Mouse (Mus musculus) forebrain, embryonic 10.5 days (tissue): ENCODE measurements around the gene Aif1. TPM values are rescaled to one million over a fixed set of nuclear protein-coding genes. Genes with fewer than 3 reads are reported as not detected.
A peak's percentile ranks its signal among the peaks of the same experiment; 100 is the strongest.

Experiments
- DNase-seq: peaks from one replicate; pipeline ENCODE4 v3.0.0-alpha.2; 2017; ENCODE audit warnings: low spot score; ENCODE audit errors: extremely low spot score
- H3K27ac ChIP-seq: fragments of 300-500 bp; sonication (generic); 2 replicates; pipeline ENCODE4 v1.5.1; 2016; ENCODE audit warnings: mild to moderate bottlenecking
- H3K27me3 ChIP-seq: fragments of 300-500 bp; sonication (generic); 2 replicates; pipeline ENCODE4 v1.6.1; 2016; ENCODE audit warnings: mild to moderate bottlenecking; ENCODE audit not compliant: poor library complexity, severe bottlenecking
- H3K36me3 ChIP-seq: fragments of 300-500 bp; sonication (generic); replicated peaks from 2 replicates; pipeline ENCODE4 v1.6.1; 2016; ENCODE audit warnings: mild to moderate bottlenecking, moderate library complexity
- H3K4me1 ChIP-seq: fragments of 300-500 bp; sonication (generic); 2 replicates; pipeline ENCODE4 v1.6.1; 2016
- H3K4me3 ChIP-seq: fragments of 300-500 bp; sonication (generic); 2 replicates; pipeline ENCODE4 v1.5.1; 2016; ENCODE audit warnings: mild to moderate bottlenecking, moderate library complexity
- H3K9me3 ChIP-seq: fragments of 300-500 bp; sonication (generic); 2 replicates; pipeline ENCODE4 v1.6.1; 2016; ENCODE audit warnings: mild to moderate bottlenecking, moderate library complexity
- WGBS: fragments of 180-500 bp; shearing (Covaris S2); methylation state at CpG from one replicate; pipeline ENCODE4 v1.1.7; 2016; 5-methylcytosine and 5-hydroxymethylcytosine counted together
- polyA plus RNA-seq: library from polyadenylated mRNA; unstranded; fragments of >200 nt; fragmentation: Nextera tagmentation; extraction: Ambion mirVana; gene quantifications from 2 replicates; pipeline ENCODE4 v1.2.1, GENCODE M21; 2016

The Aif1 gene
- polyA plus RNA-seq, 1 experiment from 2014 or later = 3.9 TPM

GRCm38 (mm10) chr17:35146139-35146538, 29.7 kb downstream of the Aif1 start:
- Histone ChIP-seq H3K27ac (no peak overlapping the region), H3K4me3 (no peak overlapping the region; the same call in 1 of the 2 replicates), H3K36me3 (peaks cover 99% of the 10 kb centered on the region), H3K27me3 (no peaks in the 10 kb centered on the region), H3K4me1 (no peaks in the 10 kb centered on the region), H3K9me3 (peaks cover 4% of the 10 kb centered on the region; the same call in 1 of the 2 replicates)
- no peak for DNase-seq
- WGBS = 92% methylated on average over 5 of the region's 5 CpGs

- Histone ChIP-seq H3K4me3 (0 out of 2 replicates have a peak overlapping the region, but pooled peaks have one; percentile 7), H3K9me3 (peaks cover 4% of the 10 kb centered on the region; the same call in 1 of the 2 replicates), H3K27me3 (no peaks in the 10 kb centered on the region), H3K4me1 (peaks cover 6% of the 10 kb centered on the region), H3K36me3 (peaks cover 98% of the 10 kb centered on the region), H3K27ac (no peak overlapping the region)
- no peak for DNase-seq
- 92% methylated on average over 6 of the region's 6 CpGs for WGBS
These were observed 33.9 kb downstream of the Aif1 start for GRCm38 (mm10) chr17:35141971-35142370.

GRCm38 (mm10) chr17:35140490-35140996, 35.3 kb downstream of the Aif1 start:
- Histone ChIP-seq H3K27me3 (no peaks in the 10 kb centered on the region), H3K36me3 (peaks cover 83% of the 10 kb centered on the region), H3K4me3 (peak overlapping the region; percentile 0; the same call in 1 of the 2 replicates), H3K9me3 (peaks cover 4% of the 10 kb centered on the region; the same call in 1 of the 2 replicates), H3K27ac (no peak overlapping the region), H3K4me1 (peaks cover 17% of the 10 kb centered on the region)
- DNase-seq = no peak
- 86% methylated on average over 16 of the region's 16 CpGs for WGBS

GRCm38 (mm10) chr17:35139269-35139668, 36.6 kb downstream of the Aif1 start:
- Histone ChIP-seq H3K4me1 (peaks cover 17% of the 10 kb centered on the region), H3K4me3 (no peak overlapping the region), H3K36me3 (peaks cover 71% of the 10 kb centered on the region), H3K27me3 (no peaks in the 10 kb centered on the region), H3K9me3 (peaks cover 4% of the 10 kb centered on the region; the same call in 1 of the 2 replicates), H3K27ac (no peak overlapping the region)
- WGBS = 93% methylated on average over 3 of the region's 3 CpGs
- DNase-seq = no peak

GRCm38 (mm10) chr17:35135591-35136320, 40.1 kb downstream of the Aif1 start:
- under 1% methylated on average over 43 of the region's 43 CpGs for WGBS
- H3K27me3 ChIP-seq = no peaks in the 10 kb centered on the region
- no peaks in the 10 kb centered on the region for H3K9me3 ChIP-seq
- peaks cover 38% of the 10 kb centered on the region for H3K36me3 ChIP-seq
- DNase-seq = no peak
- peak overlapping the region; percentile 76 for H3K4me3 ChIP-seq
- peak overlapping the region; percentile 98 for H3K27ac ChIP-seq
- peaks cover 17% of the 10 kb centered on the region for H3K4me1 ChIP-seq

GRCm38 (mm10) chr17:35134801-35135590, 40.9 kb downstream of the Aif1 start, which contains the start of gene Bag6:
TSS of gene Bag6 (plus strand) at chr17:35135178.
- Histone ChIP-seq H3K27ac (peak within 1 kb of the TSS; percentile 98), H3K4me3 (peak within 1 kb of the TSS; percentile 76), H3K4me1 (peaks cover 17% of the 10 kb centered on the region), H3K27me3 (no peaks in the 10 kb centered on the region), H3K9me3 (no peaks in the 10 kb centered on the region), H3K36me3 (peaks cover 31% of the 10 kb centered on the region)
- peak; percentile 94 for DNase-seq
- under 1% methylated on average over 66 of the region's 66 CpGs for WGBS

GRCm38 (mm10) chr17:35133517-35133916, 42.4 kb downstream of the Aif1 start:
- peaks cover 22% of the 10 kb centered on the region for H3K4me1 ChIP-seq
- WGBS = 96% methylated on average over 7 of the region's 7 CpGs
- no peaks in the 10 kb centered on the region for H3K9me3 ChIP-seq
- no peak for DNase-seq
- no peak overlapping the region for H3K27ac ChIP-seq
- H3K27me3 ChIP-seq = no peaks in the 10 kb centered on the region
- H3K36me3 ChIP-seq = peaks cover 23% of the 10 kb centered on the region
- no peak overlapping the region; the same call in 1 of the 2 replicates for H3K4me3 ChIP-seq

GRCm38 (mm10) chr17:35132174-35132560, 43.7 kb downstream of the Aif1 start:
- H3K4me3 ChIP-seq = no peak overlapping the region
- H3K27me3 ChIP-seq = no peaks in the 10 kb centered on the region
- no peak for DNase-seq
- WGBS = 80% methylated on average over 3 of the region's 3 CpGs
- no peak overlapping the region for H3K27ac ChIP-seq
- peaks cover 20% of the 10 kb centered on the region for H3K36me3 ChIP-seq
- peaks cover 26% of the 10 kb centered on the region for H3K4me1 ChIP-seq
- H3K9me3 ChIP-seq = no peaks in the 10 kb centered on the region

GRCm38 (mm10) chr17:35131500-35132173, 44.2 kb downstream of the Aif1 start, which contains the start of gene Apom:
TSS of gene Apom (minus strand) at chr17:35132050.
- WGBS = 86% methylated on average over 15 of the region's 15 CpGs
- H3K27ac ChIP-seq = no peak within 1 kb of the TSS
- DNase-seq = no peak
- peaks cover 26% of the 10 kb centered on the region for H3K4me1 ChIP-seq
- H3K9me3 ChIP-seq = no peaks in the 10 kb centered on the region
- H3K27me3 ChIP-seq = no peaks in the 10 kb centered on the region
- no peak within 1 kb of the TSS for H3K4me3 ChIP-seq
- H3K36me3 ChIP-seq = peaks cover 20% of the 10 kb centered on the region

- Histone ChIP-seq H3K27me3 (no peaks in the 10 kb centered on the region), H3K4me3 (no peak overlapping the region), H3K36me3 (peaks cover 20% of the 10 kb centered on the region), H3K27ac (no peak overlapping the region), H3K4me1 (peaks cover 26% of the 10 kb centered on the region), H3K9me3 (no peaks in the 10 kb centered on the region)
- WGBS = 91% methylated on average over 8 of the region's 8 CpGs
- DNase-seq = no peak
These were observed 44.8 kb downstream of the Aif1 start for GRCm38 (mm10) chr17:35131038-35131437.

GRCm38 (mm10) chr17:35128996-35129395, 46.9 kb downstream of the Aif1 start:
- no peak for DNase-seq
- H3K27ac ChIP-seq = no peak overlapping the region
- H3K4me3 ChIP-seq = 0 out of 2 replicates have a peak overlapping the region, but pooled peaks have one; percentile 8
- H3K9me3 ChIP-seq = no peaks in the 10 kb centered on the region
- no peaks in the 10 kb centered on the region for H3K27me3 ChIP-seq
- 78% methylated on average over 11 of the region's 11 CpGs for WGBS
- peaks cover 32% of the 10 kb centered on the region for H3K36me3 ChIP-seq
- H3K4me1 ChIP-seq = peaks cover 33% of the 10 kb centered on the region

GRCm38 (mm10) chr17:35127017-35127416, 48.9 kb downstream of the Aif1 start:
- no peak for DNase-seq
- whole genome bisulfite sequencing = 77% methylated on average over 13 of the region's 13 CpGs
- peak overlapping the region; percentile 87 for H3K27ac ChIP-seq

More at GRCm38 (mm10) chr17:35127017-35127416, 48.9 kb downstream of the Aif1 start:
- H3K4me3 ChIP-seq = peak overlapping the region; percentile 68
- H3K4me1 ChIP-seq = peaks cover 43% of the 10 kb centered on the region
- H3K36me3 ChIP-seq = peaks cover 43% of the 10 kb centered on the region
- H3K27me3 ChIP-seq = no peaks in the 10 kb centered on the region
- no peaks in the 10 kb centered on the region for H3K9me3 ChIP-seq
